In genomic region chr13:52078561-52078960, GRCm38 (mm10) we compare ENCODE assay signal across 11 mouse cellular contexts.
DNase-seq lines count a peak whose midpoint lies in the region; ATAC-seq and TF ChIP-seq lines count a peak whose summit lies in the region.
"Had no signal": no experiment of that assay in that cellular context is flagged by ENCODE, and none has a peak within 500 bp of the region (broad histone marks: within the 10 kb centered on the region; RNA-seq: fewer than 3 reads in every experiment).

No protein-coding gene starts in this region.

- peaks cover 47% of the 10 kb centered on the region for H3K4me1 ChIP-seq in heart, postnatal 0 days (ENCODE audit: control insufficient read depth, insufficient read depth)
- H3K4me1 ChIP-seq in small intestine, adult 2 months (ENCODE audit: control insufficient read depth, insufficient read depth, insufficient read length, low read length), result peaks cover 1% of the 10 kb centered on the region; the same call in 1 of the 2 replicates
- no peaks in the 10 kb centered on the region for H3K4me1 ChIP-seq in forebrain, embryonic 11.5 days (replicated peaks; ENCODE audit: control insufficient read depth, insufficient read depth, low read length)
- H3K4me1 ChIP-seq: forebrain, embryonic 13.5 days had no signal

- DNase-seq in 416B (ENCODE audit: low read depth), result peak; percentile 70
- DNase-seq in CD4-positive helper T cell, adult 2 months (ENCODE audit: low read depth, low spot score), result peak; percentile 46
- DNase-seq in heart, postnatal 0 days (ENCODE audit: low spot score), result peak; percentile 29
- no peak for DNase-seq in forebrain, embryonic 11.5 days (ENCODE audit: low spot score)
- no peak for DNase-seq in embryo, embryonic 9.5 days (ENCODE audit: extremely low spot score)
- no peak for DNase-seq in urinary bladder, adult 18-20 months (ENCODE audit: low spot score in 2 of 2)
- DNase-seq: cerebellum, adult 8-10 months had no signal

- TF ChIP-seq EP300 in heart, postnatal 0 days (IDR thresholded peaks at IDR 0.05; ENCODE audit: low read depth), result no peak

- no peak for TF ChIP-seq POLR2A in small intestine, adult 2 months (IDR thresholded peaks at IDR 0.05; ENCODE audit: low read depth, low read length)

- 54% methylated on average over 6 of the region's 6 CpGs for WGBS in heart, postnatal 0 days
- 64% methylated on average over 6 of the region's 6 CpGs for WGBS in small intestine, adult 2 months
- 84% methylated on average over 6 of the region's 6 CpGs for WGBS in forebrain, embryonic 11.5 days

- H3K27ac ChIP-seq in heart, postnatal 0 days (ENCODE audit: low read depth), result peak overlapping the region; percentile 91
- H3K27ac ChIP-seq in small intestine, adult 2 months (ENCODE audit: insufficient read depth, low read depth, low read length), result peak overlapping the region; percentile 31; the same call in 1 of the 2 replicates
- no peak overlapping the region for H3K27ac ChIP-seq in forebrain, embryonic 11.5 days (ENCODE audit: low read depth, low read length)
- H3K27ac ChIP-seq: forebrain, embryonic 13.5 days; hindbrain, embryonic 15.5 days; macrophage had no signal

- H3K4me2 ChIP-seq in heart, postnatal 0 days (ENCODE audit: low read depth, low read length), result no peak overlapping the region
- H3K4me2 ChIP-seq in forebrain, embryonic 11.5 days (ENCODE audit: low read depth, low read length, severe bottlenecking), result no peak overlapping the region
- H3K4me2 ChIP-seq: forebrain, embryonic 13.5 days; hindbrain, embryonic 15.5 days had no signal

- H3K9me3 ChIP-seq in heart, postnatal 0 days (replicated peaks; ENCODE audit: control insufficient read depth, low read length), result no peaks in the 10 kb centered on the region
- H3K9me3 ChIP-seq in forebrain, embryonic 11.5 days (ENCODE audit: control insufficient read depth, low read length), result no peaks in the 10 kb centered on the region
- H3K9me3 ChIP-seq: forebrain, embryonic 13.5 days; hindbrain, embryonic 15.5 days had no signal

- TF ChIP-seq CTCF in heart, postnatal 0 days (IDR thresholded peaks at IDR 0.05; ENCODE audit: low read depth), result no peak
- no peak for TF ChIP-seq CTCF in small intestine, adult 2 months (IDR thresholded peaks at IDR 0.05; ENCODE audit: extremely low read depth, insufficient read length, insufficient replicate concordance, low read depth, low read length)

- no peaks in the 10 kb centered on the region for H3K36me3 ChIP-seq in heart, postnatal 0 days (replicated peaks; ENCODE audit: control insufficient read depth, insufficient read depth, low read length)
- no peaks in the 10 kb centered on the region for H3K36me3 ChIP-seq in small intestine, adult 2 months (ENCODE audit: control insufficient read depth, insufficient read depth, low read length)
- no peaks in the 10 kb centered on the region for H3K36me3 ChIP-seq in forebrain, embryonic 11.5 days (ENCODE audit: control insufficient read depth, insufficient read depth, low read length)
- H3K36me3 ChIP-seq: hindbrain, embryonic 15.5 days had no signal

- no peak for ATAC-seq in heart, postnatal 0 days (ENCODE audit: insufficient read depth, low read depth)
- ATAC-seq in forebrain, embryonic 11.5 days (replicated peaks; ENCODE audit: low FRiP score), result no peak
- ATAC-seq: forebrain, embryonic 13.5 days had no signal

- no peaks in the 10 kb centered on the region for H3K27me3 ChIP-seq in heart, postnatal 0 days (ENCODE audit: control insufficient read depth, insufficient read depth, low read length)
- H3K27me3 ChIP-seq in small intestine, adult 2 months (ENCODE audit: control insufficient read depth, insufficient read depth, low read length), result no peaks in the 10 kb centered on the region
- H3K27me3 ChIP-seq in forebrain, embryonic 11.5 days (ENCODE audit: control insufficient read depth, insufficient read depth, low read length), result no peaks in the 10 kb centered on the region
- H3K27me3 ChIP-seq: forebrain, embryonic 13.5 days; hindbrain, embryonic 15.5 days had no signal

- no peak overlapping the region for H3K4me3 ChIP-seq in heart, postnatal 0 days (ENCODE audit: low read depth, low read length)
- no peak overlapping the region for H3K4me3 ChIP-seq in small intestine, adult 2 months (ENCODE audit: low read depth, low read length)
- H3K4me3 ChIP-seq in forebrain, embryonic 11.5 days (ENCODE audit: low read depth, low read length), result no peak overlapping the region
- H3K4me3 ChIP-seq: forebrain, embryonic 13.5 days; hindbrain, embryonic 15.5 days had no signal

- no peak overlapping the region for H3K9ac ChIP-seq in heart, postnatal 0 days (replicated peaks; ENCODE audit: low read depth, low read length)
- no peak overlapping the region for H3K9ac ChIP-seq in forebrain, embryonic 11.5 days (ENCODE audit: low read length)
- H3K9ac ChIP-seq: forebrain, embryonic 13.5 days; hindbrain, embryonic 15.5 days had no signal

Comparison
In these comparisons a context has a peak if more than half of its experiments do, and no peak if none do; other contexts are left out.
1. DNase-seq: peak in 416B (single experiment), CD4-positive helper T cell, adult 2 months (single experiment) and heart, postnatal 0 days (single experiment); none in forebrain, embryonic 11.5 days (single experiment), embryo, embryonic 9.5 days (single experiment) and urinary bladder, adult 18-20 months (0 of 2).